Mouse (Mus musculus) subcutaneous adipose tissue, adult 2 months (tissue): ENCODE measurements around the gene S100a13. TPM values are rescaled to one million over a fixed set of nuclear protein-coding genes. Genes with fewer than 3 reads are reported as not detected.

Source experiments
- polyA plus RNA-seq: library from polyadenylated mRNA; depleted of rRNA; stranded (reverse); fragments of >200 nt; gene quantifications from 2 replicates; pipeline ENCODE4 v1.2.3, GENCODE M21; 2012; ENCODE audit warnings: low replicate concordance; rRNA removed

The S100a13 gene
- 81.9 and 200 TPM in 2 replicates for polyA plus RNA-seq

GRCm38 (mm10) chr3:90513796-90514590, at the start of gene S100a13, which contains the start of gene S100a1:
TSS of gene S100a13 (plus strand) at chr3:90514435.
TSS of gene S100a1 (minus strand) at chr3:90514392.

GRCm38 (mm10) chr3:90465686-90466310, 48.4 kb upstream of the S100a13 start, which contains the start of gene Npr1:
TSS of gene Npr1 (minus strand) at chr3:90465866.

GRCm38 (mm10) chr3:90475831-90476611, 38.2 kb upstream of the S100a13 start, which contains the start of gene Ilf2:
TSS of gene Ilf2 (plus strand) at chr3:90476126.

GRCm38 (mm10) chr3:90490696-90491256, 23.5 kb upstream of the S100a13 start, which contains the start of gene Snapin:
TSS of gene Snapin (minus strand) at chr3:90491033.

GRCm38 (mm10) chr3:90508950-90509746, 5.1 kb upstream of the S100a13 start, which contains the start of gene Chtop:
TSS of gene Chtop (minus strand) at chr3:90509498.

GRCm38 (mm10) chr3:90526580-90526979, 12.3 kb downstream of the S100a13 start, which contains the start of gene S100a14:
TSS of gene S100a14 (plus strand) at chr3:90526856.

GRCm38 (mm10) chr3:90537141-90537904, 23.1 kb downstream of the S100a13 start, which contains the start of gene S100a16:
TSS of gene S100a16 (plus strand) at chr3:90537254.

GRCm38 (mm10) chr3:90560008-90560628, 45.9 kb downstream of the S100a13 start, which contains the start of gene S100a3:
TSS of gene S100a3 (plus strand) at chr3:90560578.

Other genes with a start within 250 kb of the S100a13 start
- gene Dennd4b, start 249.2 kb upstream of the S100a13 start, polyA plus RNA-seq = 21.1 and 31.2 TPM in 2 replicates
- 21.2 and 31.8 TPM in 2 replicates for gene Gatad2b, start 221.3 kb upstream of the S100a13 start, polyA plus RNA-seq
- gene Slc27a3, start 124.5 kb upstream of the S100a13 start, polyA plus RNA-seq = 17.7 and 47.6 TPM in 2 replicates
- gene Ints3, start 80.8 kb upstream of the S100a13 start, polyA plus RNA-seq = 30.1 and 42.9 TPM in 2 replicates
- gene Npr1, start 48.6 kb upstream of the S100a13 start, polyA plus RNA-seq = 104 and 143 TPM in 2 replicates
- 21.6 and 39.3 TPM in 2 replicates for gene Ilf2, start 38.3 kb upstream of the S100a13 start, polyA plus RNA-seq
- gene Snapin, start 23.4 kb upstream of the S100a13 start, polyA plus RNA-seq = 45.0 and 49.4 TPM in 2 replicates
- gene Chtop, start 4.9 kb upstream of the S100a13 start, polyA plus RNA-seq = 31.3 and 57.5 TPM in 2 replicates
- 163 and 272 TPM in 2 replicates for gene S100a1, start within 50 bp of the S100a13 start, polyA plus RNA-seq
- 0.44 and 0.63 TPM in 2 replicates for gene S100a14, start 12.4 kb downstream of the S100a13 start, polyA plus RNA-seq
- gene S100a16, start 22.8 kb downstream of the S100a13 start, polyA plus RNA-seq = 177 and 190 TPM in 2 replicates
- 0.91 and 1.5 TPM in 2 replicates for gene S100a3, start 46.1 kb downstream of the S100a13 start, polyA plus RNA-seq
- not detected in 2 replicates for gene S100a2, start 75.8 kb downstream of the S100a13 start, polyA plus RNA-seq
- gene Gm42674, start 87.5 kb downstream of the S100a13 start, polyA plus RNA-seq = not detected in 2 replicates
- 33.3 and 67.9 TPM in 2 replicates for gene S100a4, start 89.3 kb downstream of the S100a13 start, polyA plus RNA-seq
- gene S100a5, start 94.1 kb downstream of the S100a13 start, polyA plus RNA-seq = not detected in 2 replicates
- gene S100a6, start 98.4 kb downstream of the S100a13 start, polyA plus RNA-seq = 547 and 573 TPM in 2 replicates
- gene S100a7a, start 139.6 kb downstream of the S100a13 start, polyA plus RNA-seq = 0.90 and 2.8 TPM in 2 replicates
- gene S100a8, start 154.5 kb downstream of the S100a13 start, polyA plus RNA-seq = 4.7 and 4.8 TPM in 2 replicates
- gene S100a9, start 181.3 kb downstream of the S100a13 start, polyA plus RNA-seq = 0.63 and 3.0 TPM in 2 replicates
- gene Pglyrp4, start 212.5 kb downstream of the S100a13 start, polyA plus RNA-seq = 0.08 TPM in 1 of 2 replicates, not detected in the other